Mouse (Mus musculus) hindbrain, embryonic 14.5 days (tissue): ENCODE results near the gene Ccdc3. TPM values are rescaled to one million over a fixed set of nuclear protein-coding genes. Genes with fewer than 3 reads are reported as not detected.

Source experiments
- polyA plus RNA-seq: library from polyadenylated mRNA; unstranded; fragments of >200 nt; fragmentation: Nextera tagmentation; extraction: Ambion mirVana; gene quantifications from 2 replicates; pipeline ENCODE4 v1.2.1, GENCODE M21; 2014

Ccdc3 gene
- polyA plus RNA-seq, 1 experiment from 2014 or later = 16.6 TPM

Other genes with a start within 250 kb of the Ccdc3 start
- 82.4 and 91.5 TPM in 2 replicates for gene Phyh, start 218.8 kb upstream of the Ccdc3 start, polyA plus RNA-seq
- 1.4 TPM in 2 replicates for gene Ucma, start 161.7 kb upstream of the Ccdc3 start, polyA plus RNA-seq
- gene Mcm10, start 125.0 kb upstream of the Ccdc3 start, polyA plus RNA-seq = 4.5 and 5.4 TPM in 2 replicates
- gene Optn, start 73.7 kb upstream of the Ccdc3 start, polyA plus RNA-seq = 18.0 and 20.7 TPM in 2 replicates